Mouse (Mus musculus): ENCODE data around the gene Shh. TPM values are rescaled to one million over a fixed set of nuclear protein-coding genes. Genes with fewer than 3 reads are reported as not detected.

Shh gene
- polyA plus RNA-seq, 1 experiment from 2014 or later: 1.6 TPM

DNA sequence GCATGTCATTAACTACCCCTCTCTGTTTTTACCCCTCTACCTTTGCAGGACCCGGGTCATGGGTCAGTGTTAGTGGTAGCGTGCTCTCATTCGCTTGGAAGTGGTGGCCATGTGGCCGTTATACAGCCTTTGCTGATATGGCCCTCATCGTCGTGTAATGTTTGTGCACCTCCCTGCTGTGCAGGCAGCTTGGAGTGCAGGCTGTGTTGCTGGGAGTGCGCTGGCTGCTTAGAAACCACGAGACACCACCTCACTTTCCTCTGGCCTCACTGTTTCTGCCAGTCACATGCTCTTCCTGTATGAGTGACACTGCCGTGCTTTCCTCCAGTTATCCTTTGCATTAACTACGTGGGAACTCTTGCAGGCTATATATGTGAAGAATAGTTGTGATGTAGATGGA is 48.3 kb downstream of the Shh start:
- WGBS: 88% methylated on average over 10 of the region's 10 CpGs
- no peak overlapping the region for H3K27ac ChIP-seq
- no peak overlapping the region for H3K9ac ChIP-seq
- ATAC-seq (ENCODE audit: insufficient number of reproducible peaks, insufficient read depth, low FRiP score, low TSS enrichment): no peak
- H3K27me3 ChIP-seq: no peaks in the 10 kb centered on the region
- no peaks in the 10 kb centered on the region for H3K4me1 ChIP-seq
- no peaks in the 10 kb centered on the region for H3K9me3 ChIP-seq
- peaks cover 58% of the 10 kb centered on the region for H3K36me3 ChIP-seq
- H3K4me2 ChIP-seq (replicated peaks): no peak overlapping the region
- no peak overlapping the region for H3K4me3 ChIP-seq

DNA sequence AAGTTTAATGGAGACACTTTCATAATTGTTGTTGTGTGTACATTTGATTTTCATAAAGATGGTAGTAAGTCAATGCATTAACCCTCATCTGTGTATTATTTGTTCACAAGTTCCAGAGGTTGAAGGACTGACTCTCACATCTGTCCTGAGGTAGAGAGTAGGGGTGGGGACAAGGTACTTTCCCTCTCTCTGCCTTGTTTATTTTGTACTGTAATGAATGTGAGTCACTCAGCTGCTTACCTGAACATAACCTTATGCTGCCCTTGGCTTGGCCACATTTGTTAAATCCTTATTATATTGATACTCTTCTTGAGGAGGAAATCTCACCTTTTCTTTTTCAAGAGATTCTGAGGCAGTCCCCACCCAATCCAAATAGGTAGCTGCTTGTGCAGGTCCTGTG is 51.0 kb downstream of the Shh start:
- no peaks in the 10 kb centered on the region for H3K27me3 ChIP-seq
- H3K4me3 ChIP-seq: no peak overlapping the region
- ATAC-seq (ENCODE audit: insufficient number of reproducible peaks, insufficient read depth, low FRiP score, low TSS enrichment): no peak
- no peak overlapping the region for H3K27ac ChIP-seq
- H3K36me3 ChIP-seq: peaks cover 82% of the 10 kb centered on the region
- no peak overlapping the region for H3K4me2 ChIP-seq (replicated peaks)
- H3K9me3 ChIP-seq: no peaks in the 10 kb centered on the region
- no peak overlapping the region for H3K9ac ChIP-seq
- H3K4me1 ChIP-seq: no peaks in the 10 kb centered on the region

DNA sequence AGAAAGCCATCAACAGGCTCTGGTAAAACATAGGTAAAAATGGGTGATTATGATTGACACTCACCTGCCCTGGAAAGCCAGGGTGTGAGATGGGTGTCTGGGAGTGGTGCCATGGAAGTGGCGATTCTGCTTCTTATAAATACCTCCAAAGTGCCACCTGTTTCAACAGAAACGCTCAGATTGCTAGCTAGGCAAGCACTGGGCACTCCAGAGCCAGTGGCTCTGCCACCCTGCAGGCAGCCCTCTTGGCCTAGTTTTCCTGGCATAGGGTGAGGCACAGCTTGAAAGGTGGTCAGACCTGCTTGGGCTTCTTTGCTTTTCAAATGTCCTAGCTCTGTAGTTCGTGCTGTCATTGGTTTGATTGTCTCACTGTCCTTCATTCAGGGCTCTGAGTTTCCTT is 53.0 kb downstream of the Shh start:
- no peak for ATAC-seq (ENCODE audit: insufficient number of reproducible peaks, insufficient read depth, low FRiP score, low TSS enrichment)
- Histone ChIP-seq H3K27ac (no peak overlapping the region), H3K4me2 (replicated peaks) (no peak overlapping the region), H3K4me1 (no peaks in the 10 kb centered on the region), H3K9me3 (no peaks in the 10 kb centered on the region), H3K9ac (no peak overlapping the region), H3K36me3 (peaks cover 90% of the 10 kb centered on the region), H3K27me3 (no peaks in the 10 kb centered on the region), H3K4me3 (no peak overlapping the region)
- WGBS: 95% methylated on average over 3 of the region's 3 CpGs

DNA sequence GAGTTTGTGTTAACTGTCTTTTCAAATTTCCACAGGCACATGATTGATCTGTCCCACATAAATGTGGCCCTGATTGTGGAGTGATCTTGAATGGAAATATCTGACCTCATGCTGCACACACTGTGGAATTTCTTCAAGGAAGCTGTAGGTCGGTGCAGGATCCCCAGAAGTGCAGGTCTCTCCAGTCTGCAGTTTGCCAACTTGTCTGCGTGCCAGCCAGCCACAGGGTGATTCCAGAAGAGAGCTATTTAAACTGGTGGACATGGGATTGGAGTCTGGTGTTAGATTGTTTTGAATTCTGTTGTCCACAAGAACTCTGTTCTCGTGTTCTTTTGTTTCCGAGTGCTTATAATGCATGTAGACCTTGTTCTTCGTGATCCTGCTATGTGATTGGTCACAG is 53.5 kb downstream of the Shh start:
- no peak overlapping the region for H3K27ac ChIP-seq
- no peaks in the 10 kb centered on the region for H3K9me3 ChIP-seq
- no peak overlapping the region for H3K4me2 ChIP-seq (replicated peaks)
- WGBS: 90% methylated on average over 5 of the region's 5 CpGs
- no peak overlapping the region for H3K9ac ChIP-seq
- H3K4me3 ChIP-seq: no peak overlapping the region
- no peak for ATAC-seq (ENCODE audit: insufficient number of reproducible peaks, insufficient read depth, low FRiP score, low TSS enrichment)
- H3K36me3 ChIP-seq: peaks cover 90% of the 10 kb centered on the region
- no peaks in the 10 kb centered on the region for H3K4me1 ChIP-seq
- no peaks in the 10 kb centered on the region for H3K27me3 ChIP-seq

DNA sequence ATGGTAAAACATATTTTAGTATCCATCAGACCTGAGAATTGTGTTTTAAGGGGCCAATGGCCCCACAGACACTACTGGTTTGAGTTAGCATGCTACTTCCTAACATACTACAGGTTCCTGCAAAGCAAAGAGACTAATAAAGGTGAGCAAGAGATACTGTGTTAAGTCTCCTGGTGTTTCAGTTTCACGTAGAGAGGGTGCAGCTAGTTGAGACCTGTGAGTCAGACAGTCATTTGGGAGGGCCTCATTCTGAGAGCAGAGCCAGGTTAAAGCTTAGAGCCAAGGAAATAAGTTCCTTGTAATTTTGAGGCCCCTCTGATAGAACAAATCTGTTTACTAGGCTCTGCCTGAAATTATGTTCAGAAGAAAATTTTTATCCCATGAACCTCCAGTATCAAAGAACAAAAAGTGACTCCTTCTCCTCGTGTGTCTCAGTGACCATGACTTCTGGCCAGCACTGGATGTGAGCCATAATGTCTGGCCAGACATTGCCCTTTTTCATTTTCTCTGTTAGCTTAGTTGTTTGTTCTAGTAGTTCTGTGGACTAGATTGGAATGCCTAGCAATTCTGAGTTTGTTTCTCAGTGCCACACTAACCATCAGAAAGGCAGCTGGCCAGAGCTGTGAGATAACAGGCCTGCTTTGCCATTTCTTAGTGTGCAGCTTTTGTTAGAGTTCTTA is 54.9 kb downstream of the Shh start:
- Histone ChIP-seq H3K4me3 (no peak overlapping the region), H3K9me3 (no peaks in the 10 kb centered on the region), H3K27me3 (no peaks in the 10 kb centered on the region), H3K27ac (no peak overlapping the region), H3K9ac (no peak overlapping the region), H3K4me2 (replicated peaks) (no peak overlapping the region), H3K4me1 (no peaks in the 10 kb centered on the region), H3K36me3 (peaks cover 85% of the 10 kb centered on the region)
- 87% methylated on average over 2 of the region's 2 CpGs for WGBS
- no peak for ATAC-seq (ENCODE audit: insufficient number of reproducible peaks, insufficient read depth, low FRiP score, low TSS enrichment)

Other genes with a start within 250 kb of the Shh start
- 0.95 and 1.0 TPM in 2 replicates for gene Cnpy1, start 221.4 kb downstream of the Shh start, polyA plus RNA-seq (2016; fragmentation: Nextera tagmentation; extraction: Ambion mirVana)
- gene Rbm33, start 150.1 kb downstream of the Shh start, polyA plus RNA-seq (2016; fragmentation: Nextera tagmentation; extraction: Ambion mirVana): 16.0 and 17.6 TPM in 2 replicates